Mouse (Mus musculus) pancreas, adult 10 weeks (tissue): ENCODE data around the gene Nckap1. TPM values are rescaled to one million over a fixed set of nuclear protein-coding genes. Genes with fewer than 3 reads are reported as not detected.

Source experiments
- polyA plus RNA-seq: library from polyadenylated mRNA; stranded (reverse); fragments of 350-450 nt; fragmentation: Illumina TruSeq; extraction: RNeasy Lipid Tissue Mini Kit (QIAGEN cat#74804); gene quantifications from one replicate; pipeline ENCODE4 v1.2.3, GENCODE M21; 2015; ENCODE audit warnings: low read depth, low replicate concordance; ENCODE audit not compliant: insufficient read depth

The Nckap1 gene
- polyA plus RNA-seq: 22.1 TPM

GRCm38 (mm10) chr2:80581043-80581711, at the start of gene Nckap1:
Gene Nckap1 (minus strand): TSS chr2:80581380.

GRCm38 (mm10) chr2:80616854-80617737, 35.9 kb upstream of the Nckap1 start, which contains the start of the genes Dusp19 and Nup35:
Gene Dusp19 (plus strand): TSS chr2:80617045.
Gene Nup35 (plus strand): TSS chr2:80617236.

Other genes starting within 250 kb of the Nckap1 start
- gene Frzb, start 133.8 kb downstream of the Nckap1 start, polyA plus RNA-seq: 6.0 TPM
- 1.4 TPM for gene Dusp19, start 35.7 kb upstream of the Nckap1 start, polyA plus RNA-seq
- 4.0 TPM for gene Nup35, start 35.9 kb upstream of the Nckap1 start, polyA plus RNA-seq